Mouse (Mus musculus): ENCODE measurements around the gene Dyrk3. TPM values are rescaled to one million over a fixed set of nuclear protein-coding genes. Genes with fewer than 3 reads are reported as not detected.
A peak's percentile ranks its signal among the peaks of the same experiment; 100 is the strongest.

The Dyrk3 gene
- polyA plus RNA-seq, 1 experiment from 2014 or later = 16.3 TPM

DNA sequence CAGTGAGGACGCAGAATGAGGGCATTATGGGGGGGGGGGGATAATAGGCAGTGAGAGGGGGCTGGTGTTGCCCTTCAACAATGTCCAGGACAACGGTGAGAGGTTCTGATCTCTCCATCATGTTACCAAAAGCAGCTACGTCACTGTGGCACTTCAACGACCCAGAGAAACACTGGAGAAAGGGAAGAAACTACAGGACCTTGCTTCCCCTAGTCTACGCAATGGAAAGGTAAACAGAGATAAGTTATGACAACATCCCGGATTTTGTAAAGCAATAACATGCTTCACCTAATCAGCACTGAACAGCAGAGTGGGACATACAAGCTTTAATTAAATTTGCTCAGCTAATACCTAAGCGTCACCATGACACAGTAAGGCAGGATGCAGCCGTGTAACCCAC, 44.3 kb downstream of the Dyrk3 start:
- Histone ChIP-seq H3K27me3 (ENCODE audit: control insufficient read depth, insufficient read depth, low read depth, low read length) (peaks cover 8% of the 10 kb centered on the region), H3K27ac (ENCODE audit: low read length) (no peak overlapping the region), H3K36me3 (ENCODE audit: control insufficient read depth, insufficient read depth) (no peaks in the 10 kb centered on the region), H3K9me3 (replicated peaks; ENCODE audit: control insufficient read depth, low read length) (no peaks in the 10 kb centered on the region), H3K9ac (ENCODE audit: low read depth, low read length) (no peak overlapping the region), H3K4me3 (ENCODE audit: low read depth, low read length) (no peak overlapping the region), H3K4me1 (ENCODE audit: control insufficient read depth, low read depth, low read length) (peaks cover 49% of the 10 kb centered on the region), H3K4me2 (ENCODE audit: low read depth, low read length) (no peak overlapping the region)
- ATAC-seq (ENCODE audit: low read depth) = no peak
- 66% methylated on average over 8 of the region's 8 CpGs for WGBS (ENCODE audit: insufficient replicate concordance)

DNA sequence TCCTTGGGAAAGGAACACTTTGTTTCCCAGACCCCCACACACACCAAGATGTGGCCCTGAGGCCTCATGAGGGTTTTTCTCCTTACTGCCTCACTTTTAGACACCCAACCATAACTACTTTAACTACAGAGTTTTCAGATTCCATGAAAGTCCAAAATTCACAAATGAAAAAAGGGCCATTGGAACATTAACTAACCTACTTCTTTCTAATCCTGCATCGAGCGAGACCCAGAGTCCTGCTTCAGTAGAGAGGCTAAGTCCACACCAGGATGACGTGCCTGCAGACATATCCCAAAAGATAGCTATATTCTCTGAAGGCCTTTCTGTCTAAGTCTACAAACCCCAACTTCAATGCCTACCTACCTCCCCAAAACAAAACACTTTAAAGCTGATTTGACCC, 45.3 kb downstream of the Dyrk3 start:
- no peaks in the 10 kb centered on the region for H3K36me3 ChIP-seq (ENCODE audit: control insufficient read depth, insufficient read depth)
- H3K27ac ChIP-seq (ENCODE audit: low read length) = no peak overlapping the region
- peaks cover 49% of the 10 kb centered on the region for H3K4me1 ChIP-seq (ENCODE audit: control insufficient read depth, low read depth, low read length)
- H3K4me3 ChIP-seq (ENCODE audit: low read depth, low read length) = no peak overlapping the region
- 73% methylated on average over 3 of the region's 3 CpGs for WGBS (ENCODE audit: insufficient replicate concordance)
- no peaks in the 10 kb centered on the region for H3K9me3 ChIP-seq (replicated peaks; ENCODE audit: control insufficient read depth, low read length)
- no peak overlapping the region for H3K4me2 ChIP-seq (ENCODE audit: low read depth, low read length)
- no peak for ATAC-seq (ENCODE audit: low read depth)
- peaks cover 8% of the 10 kb centered on the region for H3K27me3 ChIP-seq (ENCODE audit: control insufficient read depth, insufficient read depth, low read depth, low read length)
- H3K9ac ChIP-seq (ENCODE audit: low read depth, low read length) = no peak overlapping the region

GRCm38 (mm10) chr1:131092173-131092572, 46.0 kb downstream of the Dyrk3 start:
- WGBS (ENCODE audit: insufficient replicate concordance) = 53% methylated on average over 3 of the region's 3 CpGs
- no peak overlapping the region for H3K27ac ChIP-seq (ENCODE audit: low read length)

DNA sequence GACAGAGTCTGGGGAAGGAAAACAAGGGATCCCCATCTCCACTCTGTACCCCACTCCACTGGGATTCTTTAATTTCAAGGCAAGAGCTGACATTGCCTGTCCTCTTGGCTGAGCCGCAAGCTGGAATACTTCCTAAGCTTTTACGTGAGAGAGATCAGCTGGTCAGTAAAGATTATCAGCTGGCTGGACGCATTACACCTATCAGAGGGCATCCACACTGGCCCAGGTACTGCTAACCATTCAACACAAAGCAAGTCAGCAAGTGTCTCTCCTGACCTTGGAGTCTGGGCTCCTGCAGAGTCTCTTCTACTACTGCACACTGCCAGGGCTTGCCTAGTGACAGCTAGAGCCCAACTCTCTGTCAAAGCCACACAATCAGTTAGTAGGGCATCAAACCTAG, 46.7 kb downstream of the Dyrk3 start:
- ATAC-seq (ENCODE audit: low read depth) = no peak
- 62% methylated on average over 3 of the region's 3 CpGs for WGBS (ENCODE audit: insufficient replicate concordance)
- no peak overlapping the region for H3K4me2 ChIP-seq (ENCODE audit: low read depth, low read length)
- no peak overlapping the region for H3K4me3 ChIP-seq (ENCODE audit: low read depth, low read length)
- no peaks in the 10 kb centered on the region for H3K36me3 ChIP-seq (ENCODE audit: control insufficient read depth, insufficient read depth)
- peaks cover 51% of the 10 kb centered on the region for H3K4me1 ChIP-seq (ENCODE audit: control insufficient read depth, low read depth, low read length)
- no peaks in the 10 kb centered on the region for H3K9me3 ChIP-seq (replicated peaks; ENCODE audit: control insufficient read depth, low read length)
- H3K9ac ChIP-seq (ENCODE audit: low read depth, low read length) = no peak overlapping the region
- H3K27ac ChIP-seq (ENCODE audit: low read length) = no peak overlapping the region
- peaks cover 3% of the 10 kb centered on the region for H3K27me3 ChIP-seq (ENCODE audit: control insufficient read depth, insufficient read depth, low read depth, low read length)

More at GRCm38 (mm10) chr1:131092173-131092572, 46.0 kb downstream of the Dyrk3 start:
- Histone ChIP-seq H3K4me3 (ENCODE audit: low read depth, low read length) (no peak overlapping the region), H3K4me1 (ENCODE audit: control insufficient read depth, low read depth, low read length) (peaks cover 51% of the 10 kb centered on the region), H3K36me3 (ENCODE audit: control insufficient read depth, insufficient read depth) (no peaks in the 10 kb centered on the region), H3K9me3 (replicated peaks; ENCODE audit: control insufficient read depth, low read length) (no peaks in the 10 kb centered on the region), H3K9ac (ENCODE audit: low read depth, low read length) (no peak overlapping the region), H3K27me3 (ENCODE audit: control insufficient read depth, insufficient read depth, low read depth, low read length) (peaks cover 8% of the 10 kb centered on the region), H3K4me2 (ENCODE audit: low read depth, low read length) (no peak overlapping the region)
- no peak for ATAC-seq (ENCODE audit: low read depth)

- Histone ChIP-seq H3K27ac (ENCODE audit: low read length) (0 out of 2 replicates have a peak overlapping the region, but pooled peaks have one; percentile 9), H3K4me2 (ENCODE audit: low read depth, low read length) (no peak overlapping the region), H3K9ac (ENCODE audit: low read depth, low read length) (no peak overlapping the region; the same call in 1 of the 2 replicates), H3K9me3 (replicated peaks; ENCODE audit: control insufficient read depth, low read length) (no peaks in the 10 kb centered on the region), H3K27me3 (ENCODE audit: control insufficient read depth, insufficient read depth, low read depth, low read length) (no peaks in the 10 kb centered on the region), H3K4me3 (ENCODE audit: low read depth, low read length) (no peak overlapping the region), H3K36me3 (ENCODE audit: control insufficient read depth, insufficient read depth) (no peaks in the 10 kb centered on the region), H3K4me1 (ENCODE audit: control insufficient read depth, low read depth, low read length) (peaks cover 55% of the 10 kb centered on the region)
- WGBS (ENCODE audit: insufficient replicate concordance) = 53% methylated on average over 4 of the region's 4 CpGs
- no peak for ATAC-seq (ENCODE audit: low read depth)
Observed at GRCm38 (mm10) chr1:131090877-131091276, 47.3 kb downstream of the Dyrk3 start.

GRCm38 (mm10) chr1:131090261-131090660, 47.9 kb downstream of the Dyrk3 start:
- H3K27me3 ChIP-seq (ENCODE audit: control insufficient read depth, insufficient read depth, low read depth, low read length) = no peaks in the 10 kb centered on the region
- H3K9ac ChIP-seq (ENCODE audit: low read depth, low read length) = no peak overlapping the region; the same call in 1 of the 2 replicates
- H3K4me3 ChIP-seq (ENCODE audit: low read depth, low read length) = no peak overlapping the region
- no peaks in the 10 kb centered on the region for H3K36me3 ChIP-seq (ENCODE audit: control insufficient read depth, insufficient read depth)
- ATAC-seq (ENCODE audit: low read depth) = no peak
- H3K27ac ChIP-seq (ENCODE audit: low read length) = peak overlapping the region; percentile 47; the same call in 1 of the 2 replicates
- H3K4me1 ChIP-seq (ENCODE audit: control insufficient read depth, low read depth, low read length) = peaks cover 58% of the 10 kb centered on the region
- 0 out of 2 replicates have a peak overlapping the region, but pooled peaks have one; percentile 5 for H3K4me2 ChIP-seq (ENCODE audit: low read depth, low read length)
- no peaks in the 10 kb centered on the region for H3K9me3 ChIP-seq (replicated peaks; ENCODE audit: control insufficient read depth, low read length)
- WGBS (ENCODE audit: insufficient replicate concordance) = 39% methylated on average over 5 of the region's 5 CpGs

- H3K27ac ChIP-seq (ENCODE audit: low read length) = peak overlapping the region; percentile 47; the same call in 1 of the 2 replicates
- WGBS (ENCODE audit: insufficient replicate concordance) = 36% methylated on average over 2 of the region's 2 CpGs
- no peak overlapping the region for H3K9ac ChIP-seq (ENCODE audit: low read depth, low read length)
- H3K27me3 ChIP-seq (ENCODE audit: control insufficient read depth, insufficient read depth, low read depth, low read length) = no peaks in the 10 kb centered on the region
- 0 out of 2 replicates have a peak, but pooled peaks have one; percentile 35 for ATAC-seq (ENCODE audit: low read depth)
- no peak overlapping the region for H3K4me3 ChIP-seq (ENCODE audit: low read depth, low read length)
- H3K9me3 ChIP-seq (replicated peaks; ENCODE audit: control insufficient read depth, low read length) = no peaks in the 10 kb centered on the region
- H3K36me3 ChIP-seq (ENCODE audit: control insufficient read depth, insufficient read depth) = no peaks in the 10 kb centered on the region
- 0 out of 2 replicates have a peak overlapping the region, but pooled peaks have one; percentile 5 for H3K4me2 ChIP-seq (ENCODE audit: low read depth, low read length)
- H3K4me1 ChIP-seq (ENCODE audit: control insufficient read depth, low read depth, low read length) = peaks cover 62% of the 10 kb centered on the region
Observed at GRCm38 (mm10) chr1:131089525-131090127, 48.5 kb downstream of the Dyrk3 start.

- no peak for ATAC-seq (ENCODE audit: low read depth)
- no peaks in the 10 kb centered on the region for H3K9me3 ChIP-seq (replicated peaks; ENCODE audit: control insufficient read depth, low read length)
- H3K4me1 ChIP-seq (ENCODE audit: control insufficient read depth, low read depth, low read length) = peaks cover 64% of the 10 kb centered on the region
- H3K4me3 ChIP-seq (ENCODE audit: low read depth, low read length) = no peak overlapping the region
- H3K4me2 ChIP-seq (ENCODE audit: low read depth, low read length) = no peak overlapping the region
- H3K27me3 ChIP-seq (ENCODE audit: control insufficient read depth, insufficient read depth, low read depth, low read length) = no peaks in the 10 kb centered on the region
- H3K36me3 ChIP-seq (ENCODE audit: control insufficient read depth, insufficient read depth) = no peaks in the 10 kb centered on the region
- no peak overlapping the region for H3K9ac ChIP-seq (ENCODE audit: low read depth, low read length)
- H3K27ac ChIP-seq (ENCODE audit: low read length) = no peak overlapping the region
- WGBS (ENCODE audit: insufficient replicate concordance) = 47% methylated on average over 11 of the region's 11 CpGs
Observed at GRCm38 (mm10) chr1:131088547-131088946, 49.6 kb downstream of the Dyrk3 start.

DNA sequence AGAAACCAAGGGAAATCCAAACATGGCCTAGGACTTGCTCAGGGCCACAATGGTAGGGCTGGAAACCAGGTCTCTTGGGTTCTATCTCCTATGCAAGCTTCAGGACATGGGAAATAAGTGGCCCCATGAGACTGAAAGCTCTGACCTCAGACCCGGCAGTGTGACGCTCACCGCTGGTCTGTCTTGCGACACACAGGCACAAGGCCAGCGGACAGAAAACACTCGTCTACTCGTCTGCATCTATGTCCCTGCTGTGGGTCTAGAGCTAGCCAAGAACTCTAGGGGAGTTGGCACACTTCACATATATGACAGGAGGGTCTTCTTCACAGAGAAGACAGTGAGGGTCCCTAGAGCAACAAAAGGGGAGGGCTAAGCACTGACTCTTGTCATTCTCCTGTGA, 51.2 kb downstream of the Dyrk3 start:
- Histone ChIP-seq H3K27me3 (ENCODE audit: control insufficient read depth, insufficient read depth, low read depth, low read length) (no peaks in the 10 kb centered on the region), H3K9ac (ENCODE audit: low read depth, low read length) (no peak overlapping the region), H3K4me1 (ENCODE audit: control insufficient read depth, low read depth, low read length) (peaks cover 69% of the 10 kb centered on the region), H3K27ac (ENCODE audit: low read length) (peak overlapping the region; percentile 70), H3K4me3 (ENCODE audit: low read depth, low read length) (no peak overlapping the region), H3K4me2 (ENCODE audit: low read depth, low read length) (peak overlapping the region; percentile 27; the same call in 1 of the 2 replicates), H3K9me3 (replicated peaks; ENCODE audit: control insufficient read depth, low read length) (no peaks in the 10 kb centered on the region), H3K36me3 (ENCODE audit: control insufficient read depth, insufficient read depth) (no peaks in the 10 kb centered on the region)
- ATAC-seq (ENCODE audit: low read depth) = peak; percentile 60
- 44% methylated on average over 7 of the region's 7 CpGs for WGBS (ENCODE audit: insufficient replicate concordance)

All from liver, embryonic 16.5 days (tissue).